Mouse (Mus musculus) 3134 (cell line): ENCODE measurements around the gene Chchd6.

Source experiments
- DNase-seq: peaks from one replicate; pipeline ENCODE4 v3.0.0-alpha.2; 2011; ENCODE audit warnings: low spot score; ENCODE audit not compliant: insufficient read length; ENCODE audit errors: extremely low read depth

The Chchd6 gene

DNA sequence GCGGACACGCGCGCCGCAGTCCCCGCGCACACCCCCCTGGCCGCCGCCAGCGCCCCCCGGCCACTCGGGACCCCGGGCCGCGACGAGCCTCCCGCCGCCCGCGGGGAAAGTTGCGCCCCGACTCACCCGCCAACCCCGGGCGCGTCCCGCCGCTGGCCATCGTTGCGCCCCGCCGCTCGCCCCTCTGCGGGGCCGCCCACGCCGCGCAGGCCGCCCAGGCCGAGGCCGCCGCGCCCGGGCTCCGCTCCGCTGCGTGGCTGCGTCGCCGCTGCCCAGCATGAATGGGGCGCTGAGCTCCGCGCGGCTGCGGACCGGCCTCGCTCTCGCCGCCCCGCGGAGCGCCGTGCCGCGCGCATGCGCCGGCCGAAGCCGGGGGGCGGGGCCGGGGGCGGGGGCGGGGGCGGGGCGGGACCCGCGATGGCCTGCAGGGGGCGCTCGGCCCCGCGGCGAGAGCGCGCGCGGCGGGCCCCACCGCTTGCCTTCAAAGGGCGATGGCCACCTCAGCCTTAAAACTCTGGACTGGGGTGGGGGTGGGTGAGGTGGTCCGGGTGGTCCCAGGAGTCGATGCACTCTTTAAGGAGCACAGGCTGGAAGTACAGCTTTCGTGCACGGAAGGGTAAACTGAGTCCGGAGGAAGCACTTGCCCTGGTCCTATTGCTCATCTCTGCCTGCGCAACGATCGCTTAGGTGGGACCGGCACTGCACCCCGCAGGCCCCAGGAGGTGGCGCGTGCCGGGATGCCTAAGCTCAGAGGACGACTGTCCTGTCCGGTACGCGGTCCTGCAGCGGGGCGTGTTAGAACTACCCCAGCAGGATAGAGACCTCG lies 233.0 kb downstream of the Chchd6 start, which contains the start of gene Plxna1:
Plxna1 (minus strand) TSS at position 340 of the 826 bp plus-strand sequence.
- DNase-seq: peak; percentile 47

- DNase-seq: peak; percentile 55
Observed at GRCm38 (mm10) chr6:89361418-89362280, 233.8 kb downstream of the Chchd6 start.

DNA sequence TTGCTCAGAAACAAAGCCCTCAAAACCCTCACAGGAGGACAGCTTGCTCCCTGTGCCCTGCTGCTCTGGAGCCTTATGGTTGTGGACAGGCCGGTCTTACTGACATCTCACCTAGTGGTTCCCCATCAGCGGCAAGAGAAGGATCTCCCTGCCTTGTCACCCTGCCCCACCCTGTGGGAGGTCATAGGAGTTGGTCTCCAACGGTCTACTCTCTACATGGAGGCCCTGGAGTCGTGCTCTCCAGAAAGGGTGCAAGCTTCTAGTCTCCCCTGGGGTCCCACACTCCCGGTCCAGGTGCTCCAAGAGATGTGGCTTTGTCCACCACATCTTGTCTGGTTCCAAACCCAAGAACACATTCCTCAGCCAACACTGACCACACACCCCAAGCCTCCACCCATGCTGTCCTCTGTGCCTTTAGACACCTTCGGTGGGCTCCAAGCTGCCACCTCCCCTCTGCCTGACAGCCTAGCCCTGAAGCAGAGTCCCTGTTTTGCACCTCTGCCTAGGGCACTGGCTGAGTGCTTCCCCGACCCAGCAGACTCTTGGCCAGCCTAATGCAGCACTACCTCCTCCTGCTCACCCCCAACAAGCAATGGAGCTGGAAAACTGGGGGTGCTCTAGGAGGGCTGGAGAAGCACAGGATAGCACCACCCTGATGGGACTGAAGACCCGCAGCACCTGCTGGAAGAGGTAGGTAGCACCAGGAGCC lies 234.6 kb downstream of the Chchd6 start:
- peak; percentile 41 for DNase-seq

GRCm38 (mm10) chr6:89359771-89360708 lies 235.4 kb downstream of the Chchd6 start:
- no peak for DNase-seq

DNA sequence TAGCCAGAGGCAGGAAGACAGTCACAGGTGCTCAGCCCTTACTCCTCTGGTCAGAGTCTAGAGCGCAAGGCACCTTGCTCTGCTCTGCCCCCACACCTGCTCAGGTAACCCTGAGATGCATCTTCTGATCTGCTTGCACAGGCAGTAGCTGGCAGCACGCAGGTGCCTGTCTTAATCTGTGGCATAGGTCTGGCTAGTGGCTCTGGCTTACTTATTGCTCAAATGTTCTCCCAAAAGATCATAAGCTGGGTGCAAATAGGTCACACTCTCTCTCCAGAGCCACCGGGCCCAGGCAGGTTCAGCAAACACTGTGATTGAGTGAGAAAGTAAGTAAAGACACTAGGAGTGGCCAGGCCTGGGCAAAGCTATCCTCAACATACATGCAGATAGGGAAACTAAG lies 236.3 kb downstream of the Chchd6 start:
- no peak for DNase-seq

DNA sequence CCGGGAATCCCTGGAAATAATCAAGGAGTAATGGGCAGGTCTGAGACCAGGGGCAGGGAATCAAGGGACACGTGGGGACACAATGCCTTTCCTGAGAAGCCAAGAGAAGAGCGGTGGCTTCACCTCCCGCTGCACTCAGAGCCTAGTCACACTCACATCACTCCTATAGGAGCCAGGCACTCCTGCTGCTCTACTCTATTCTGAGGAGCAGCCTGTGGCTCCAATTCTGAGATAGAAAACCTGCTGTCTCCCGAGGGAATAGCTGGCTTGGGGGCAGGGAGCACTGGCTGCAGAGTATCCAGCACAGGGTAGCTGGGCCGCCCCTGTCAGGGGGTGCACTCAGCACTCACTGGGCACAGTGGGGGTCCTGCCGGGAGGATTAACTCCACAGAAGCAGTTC lies 239.8 kb downstream of the Chchd6 start:
- DNase-seq: no peak

DNA sequence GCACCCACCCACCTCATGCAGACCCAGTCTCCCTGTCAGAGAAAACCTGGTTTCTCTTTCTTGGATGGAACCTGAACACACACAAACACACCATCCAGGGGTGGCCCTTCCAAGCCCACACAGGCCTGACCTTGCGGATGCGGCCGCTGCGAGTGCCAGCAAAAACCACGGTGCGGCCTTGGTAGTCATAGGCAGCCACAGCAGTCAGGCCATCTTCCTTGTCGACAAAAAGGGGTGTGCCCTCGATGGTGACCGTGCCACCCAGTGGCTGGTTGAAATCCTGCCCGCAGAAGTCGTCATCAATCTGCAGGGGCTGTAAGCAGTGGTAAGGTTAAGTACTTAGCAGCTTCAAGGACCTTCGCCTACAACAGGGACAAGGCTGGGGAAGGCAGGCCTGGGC lies 240.7 kb downstream of the Chchd6 start:
- peak; percentile 89 for DNase-seq

DNA sequence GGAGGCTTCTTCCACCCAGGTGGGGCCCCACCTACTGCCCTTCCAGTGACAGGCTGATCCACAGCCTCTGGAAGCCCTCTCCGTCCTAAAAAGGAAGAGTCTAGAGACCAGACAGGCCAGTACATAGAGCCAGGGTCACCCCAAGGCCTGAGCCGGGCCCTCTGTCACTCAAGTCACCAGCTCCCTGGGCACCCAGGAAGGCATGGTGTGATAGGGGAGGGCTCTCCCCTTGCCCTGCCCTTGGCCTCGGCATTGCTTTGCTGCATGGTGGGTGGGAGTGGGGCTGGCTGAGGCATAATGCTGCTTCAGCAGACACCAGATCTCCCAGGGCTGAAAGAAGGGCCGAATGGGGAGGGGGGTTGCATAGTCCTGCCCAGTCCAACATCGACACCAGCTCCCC lies 241.4 kb downstream of the Chchd6 start:
- no peak for DNase-seq

GRCm38 (mm10) chr6:89353101-89353500 lies 242.4 kb downstream of the Chchd6 start:
- DNase-seq: no peak

DNA sequence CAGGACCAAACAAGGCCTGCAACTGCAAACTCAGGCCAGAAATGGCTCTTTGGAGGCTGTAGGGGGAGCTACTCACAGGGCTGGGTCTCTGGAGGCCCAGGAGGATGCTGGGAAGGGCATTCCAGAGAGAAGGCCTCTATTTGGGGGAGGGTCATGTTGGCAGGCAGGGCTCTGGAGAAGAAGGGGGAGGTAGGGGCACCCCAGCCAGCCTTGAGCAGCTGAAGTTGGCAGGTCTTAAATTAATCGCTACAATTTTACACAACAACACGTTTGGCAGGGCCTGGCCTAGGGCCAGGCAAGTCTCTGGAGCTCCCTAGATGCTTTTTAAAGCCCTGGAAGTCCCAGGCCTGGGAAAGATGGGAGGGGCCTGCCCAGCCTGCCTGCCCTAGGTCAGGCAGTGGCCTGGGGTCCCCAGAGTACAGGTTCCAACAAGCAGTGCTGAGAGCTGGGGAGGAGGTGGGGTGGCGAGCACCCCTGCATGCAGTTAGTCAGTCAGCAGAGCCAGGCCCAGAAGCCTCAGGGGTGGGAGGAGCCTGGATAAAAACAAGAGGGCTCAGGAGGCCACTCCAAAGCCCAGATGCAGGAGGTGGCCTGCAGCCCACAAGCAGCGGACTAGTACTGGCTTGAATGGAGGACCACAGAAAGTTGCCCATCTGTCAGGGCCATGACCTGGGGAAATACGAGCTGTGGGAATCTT lies 243.9 kb downstream of the Chchd6 start:
- peak; percentile 49 for DNase-seq

GRCm38 (mm10) chr6:89350520-89350919 lies 244.9 kb downstream of the Chchd6 start:
- DNase-seq: no peak

DNA sequence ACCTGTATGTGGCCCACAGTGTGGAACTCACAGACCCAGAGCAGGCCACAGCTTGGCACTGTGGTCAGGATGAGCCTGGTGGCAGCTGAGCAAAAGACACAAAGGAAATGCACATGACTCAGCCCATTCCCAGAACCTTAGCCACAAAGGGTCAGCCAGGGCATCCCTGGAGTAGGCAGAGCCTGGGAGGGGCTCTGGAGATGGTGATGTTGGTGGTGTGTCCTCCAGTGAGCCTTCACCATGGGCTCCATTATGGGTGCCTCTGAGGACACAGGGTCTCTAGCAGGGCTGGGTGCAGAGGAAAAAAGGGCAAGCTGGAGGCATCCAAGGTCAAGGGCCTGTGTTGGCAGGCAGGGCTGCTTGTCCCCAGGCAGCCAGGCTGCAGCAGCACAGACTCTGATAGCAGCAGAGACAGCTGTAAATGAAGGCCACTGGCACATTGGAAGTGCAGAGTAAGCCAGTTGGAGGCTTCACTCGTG lies 245.4 kb downstream of the Chchd6 start:
- peak; percentile 75 for DNase-seq

GRCm38 (mm10) chr6:89348363-89348762 lies 247.1 kb downstream of the Chchd6 start:
- DNase-seq: peak; percentile 80

DNA sequence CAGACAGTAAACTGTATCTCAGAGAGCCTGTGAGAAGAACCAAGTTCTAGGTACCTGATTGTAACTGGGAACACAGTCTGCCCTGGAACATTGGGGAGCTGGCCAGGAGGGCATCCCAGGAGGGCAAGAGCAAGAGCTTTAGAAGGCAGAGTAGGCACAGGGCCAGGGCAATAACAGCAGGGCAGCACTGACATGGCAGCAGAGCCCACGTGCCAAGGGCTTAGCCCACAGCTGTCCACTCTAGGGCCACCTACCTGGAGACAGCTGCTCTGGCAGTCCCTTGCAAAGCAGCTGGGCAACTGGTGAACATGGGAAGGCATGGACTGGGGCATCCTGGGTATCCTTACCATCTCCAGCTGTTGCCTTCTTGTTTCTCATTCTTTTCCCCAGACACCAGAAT lies 247.7 kb downstream of the Chchd6 start:
- DNase-seq: peak; percentile 37

- DNase-seq: no peak
Observed at GRCm38 (mm10) chr6:89345855-89346254, 249.6 kb downstream of the Chchd6 start.

DNA sequence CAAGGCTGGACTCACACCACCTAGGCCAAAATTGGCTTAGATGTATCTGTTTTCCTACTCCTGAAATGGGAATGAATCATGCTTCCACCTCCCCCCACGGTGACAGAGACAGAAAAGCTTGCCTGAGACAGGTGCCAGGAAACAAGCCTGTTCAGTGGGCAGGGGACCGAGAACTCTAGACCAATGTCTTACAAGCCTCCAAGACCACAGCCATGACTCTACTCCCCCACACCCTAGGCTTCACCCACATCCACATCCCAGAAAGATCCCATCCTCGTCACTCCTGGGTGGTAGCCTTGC lies 250.0 kb downstream of the Chchd6 start:
- no peak for DNase-seq

DNA sequence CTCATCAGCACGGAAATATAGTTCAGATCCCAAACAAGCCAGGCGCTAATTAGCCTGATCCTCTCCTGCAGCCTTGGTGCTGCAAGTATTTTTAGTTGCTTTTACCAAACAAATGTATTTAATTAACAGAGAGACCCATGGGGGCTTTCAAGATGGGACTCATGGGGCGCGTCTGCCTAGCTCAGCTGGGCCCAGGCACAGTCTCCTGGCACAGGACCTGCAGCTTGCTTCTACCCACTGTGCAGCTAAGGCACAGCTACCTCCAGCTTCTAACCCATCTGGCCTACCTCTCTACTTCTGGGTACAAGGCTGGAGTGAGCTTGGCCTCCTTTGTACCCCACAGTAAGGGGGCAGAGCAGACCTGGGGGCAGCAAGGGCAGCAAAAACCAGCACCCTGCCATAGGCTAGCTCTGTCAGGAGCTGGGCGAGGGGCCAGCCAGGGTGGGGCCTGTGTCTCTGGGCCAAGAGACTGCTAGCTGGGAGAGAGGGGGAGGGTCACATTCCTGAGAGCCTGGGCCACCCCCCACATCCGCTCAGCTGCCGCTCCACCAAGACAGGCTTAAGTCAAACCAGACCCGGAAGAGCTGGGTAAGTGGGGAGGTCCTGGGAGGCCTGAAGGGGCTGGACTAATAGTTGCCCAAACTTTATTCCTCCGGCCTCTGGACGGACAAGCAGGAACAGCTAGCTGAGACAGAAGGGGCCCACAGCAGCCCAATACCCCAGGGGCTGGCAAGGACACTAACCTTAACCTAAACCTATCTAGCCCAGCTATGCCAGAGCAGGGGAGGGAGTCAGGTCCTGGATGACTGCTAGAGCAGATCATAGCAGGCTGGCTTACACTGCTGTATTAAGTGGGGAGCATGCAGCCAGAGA lies 250.6 kb downstream of the Chchd6 start:
- DNase-seq: peak; percentile 91

DNA sequence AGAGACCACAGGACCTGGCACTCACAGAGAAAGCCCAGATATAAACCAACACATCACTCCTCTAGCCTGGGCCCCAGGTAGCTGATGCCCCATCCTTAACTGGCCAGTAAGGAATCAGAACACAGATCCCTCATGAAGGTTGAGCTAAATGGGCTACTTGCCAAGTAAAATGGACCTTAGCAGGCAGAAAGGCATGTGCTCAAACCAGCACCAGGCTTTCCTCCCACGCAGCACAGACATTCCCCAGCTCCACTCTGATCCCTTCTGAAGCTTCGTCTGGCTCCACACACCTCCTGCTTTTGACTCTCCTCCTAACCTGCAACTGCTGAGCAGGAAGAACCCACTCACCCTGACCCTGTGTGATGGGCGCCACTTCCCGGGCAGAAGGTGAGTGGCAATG lies 253.5 kb downstream of the Chchd6 start:
- no peak for DNase-seq
